Mouse (Mus musculus): Measurements from ENCODE around the gene Dock7. TPM values are rescaled to one million over a fixed set of nuclear protein-coding genes. Genes with fewer than 3 reads are reported as not detected.
"Not testable (repeated sequence)": the region's sequence is repeated elsewhere in the genome, so short reads cannot be mapped to it uniquely, and the experiment has no call there.

Dock7 gene
- polyA plus RNA-seq, 1 experiment: 128 TPM

GRCm38 (mm10) chr4:99005574-99005973 lies 115.1 kb downstream of the Dock7 start:
- no peak for DNase-seq (ENCODE audit: low spot score)

GRCm38 (mm10) chr4:98993491-98993890 lies 127.2 kb downstream of the Dock7 start:
- no peak for DNase-seq (ENCODE audit: low spot score)

GRCm38 (mm10) chr4:98984701-98985100 lies 136.0 kb downstream of the Dock7 start:
- DNase-seq (ENCODE audit: low spot score): no peak

- not testable (repeated sequence) for DNase-seq (ENCODE audit: low spot score)
Observed at GRCm38 (mm10) chr4:98979976-98980375, 140.7 kb downstream of the Dock7 start.

- DNase-seq (ENCODE audit: low spot score): no peak
Observed at GRCm38 (mm10) chr4:98978693-98979092, 142.0 kb downstream of the Dock7 start.

- not testable (repeated sequence) for DNase-seq (ENCODE audit: low spot score)
Observed at GRCm38 (mm10) chr4:98978288-98978687, 142.4 kb downstream of the Dock7 start.

- DNase-seq (ENCODE audit: low spot score): no peak
Observed at GRCm38 (mm10) chr4:98975741-98976140, 145.0 kb downstream of the Dock7 start.

- DNase-seq (ENCODE audit: low spot score): no peak
Observed at GRCm38 (mm10) chr4:98969946-98970345, 150.8 kb downstream of the Dock7 start.

- DNase-seq (ENCODE audit: low spot score): no peak
Observed at GRCm38 (mm10) chr4:98960243-98960642, 160.5 kb downstream of the Dock7 start.

- no peak for DNase-seq (ENCODE audit: low spot score)
Observed at GRCm38 (mm10) chr4:98955986-98956385, 164.7 kb downstream of the Dock7 start.

GRCm38 (mm10) chr4:98950563-98950962 lies 170.2 kb downstream of the Dock7 start:
- no peak for DNase-seq (ENCODE audit: low spot score)

- not testable (repeated sequence) for DNase-seq (ENCODE audit: low spot score)
Observed at GRCm38 (mm10) chr4:98938210-98938609, 182.5 kb downstream of the Dock7 start.

- DNase-seq (ENCODE audit: low spot score): no peak
Observed at GRCm38 (mm10) chr4:98936036-98936435, 184.7 kb downstream of the Dock7 start.

- no peak for DNase-seq (ENCODE audit: low spot score)
Observed at GRCm38 (mm10) chr4:98925250-98925781, 195.4 kb downstream of the Dock7 start.

- no peak for DNase-seq (ENCODE audit: low spot score)
Observed at GRCm38 (mm10) chr4:98924906-98925178, 195.9 kb downstream of the Dock7 start.

- DNase-seq (ENCODE audit: low spot score): no peak
Observed at GRCm38 (mm10) chr4:98924071-98924905, 196.4 kb downstream of the Dock7 start.

GRCm38 (mm10) chr4:98923568-98924070 lies 197.1 kb downstream of the Dock7 start, which contains the start of gene Usp1:
Gene Usp1 (plus strand): TSS chr4:98923810.
- DNase-seq (ENCODE audit: low spot score): peak; percentile 83

GRCm38 (mm10) chr4:98922643-98923567 lies 197.8 kb downstream of the Dock7 start:
- DNase-seq (ENCODE audit: low spot score): peak; percentile 78

GRCm38 (mm10) chr4:98922061-98922642 lies 198.6 kb downstream of the Dock7 start:
- no peak for DNase-seq (ENCODE audit: low spot score)

- no peak for DNase-seq (ENCODE audit: low spot score)
Observed at GRCm38 (mm10) chr4:98920896-98921295, 199.8 kb downstream of the Dock7 start.

GRCm38 (mm10) chr4:98918204-98918603 lies 202.5 kb downstream of the Dock7 start:
- no peak for DNase-seq (ENCODE audit: low spot score)

- no peak for DNase-seq (ENCODE audit: low spot score)
Observed at GRCm38 (mm10) chr4:98917724-98918123, 203.0 kb downstream of the Dock7 start.
